Comparison of ENCODE assay signal across 1 mouse cellular context in genomic region chr3:85887239-85887827, GRCm38 (mm10).
TF ChIP-seq lines count a peak whose summit lies in the region.

Gene Glt28d2, minus strand, starts transcription at chr3:85887516.
Gene Gm37240, minus strand, starts transcription at chr3:85887518.

TF ChIP-seq in CH12.LX, 34 proteins besides CTCF, POLR2A, EP300 and RAD21:
- TF ChIP-seq ETS1 (conservative IDR thresholded peaks at IDR 0.05; ENCODE audit: low read depth, low read length) (peak; percentile 77; the same call in 1 of the 2 replicates), NRF1 (IDR thresholded peaks at IDR 0.05; ENCODE audit: low read depth, low read length) (peak; percentile 79), TCF12 (IDR thresholded peaks at IDR 0.05; ENCODE audit: low read depth, low read length) (peak; percentile 60; the same call in 1 of the 2 replicates), IRF4 (IDR thresholded peaks at IDR 0.05; ENCODE audit: low read depth, low read length) (peak; percentile 85), POLR2AphosphoS2 (IDR thresholded peaks at IDR 0.05; ENCODE audit: low read depth, low read length) (no peak), MEF2A (IDR thresholded peaks at IDR 0.05; ENCODE audit: borderline replicate concordance, low read depth, low read length) (peak; percentile 60; the same call in 1 of the 2 replicates), MXI1 (IDR thresholded peaks at IDR 0.05; ENCODE audit: low read depth, low read length) (peak; percentile 70; the same call in 1 of the 2 replicates), MAZ (IDR thresholded peaks at IDR 0.05; ENCODE audit: low read depth, low read length) (0 out of 2 replicates have a peak, but pooled peaks have one; percentile 42), SIN3A (IDR thresholded peaks at IDR 0.05; ENCODE audit: low read length) (peak; percentile 55), JUN (IDR thresholded peaks at IDR 0.05; ENCODE audit: insufficient read depth, low read depth, low read length) (no peak), MAFK (IDR thresholded peaks at IDR 0.05; ENCODE audit: insufficient replicate concordance, low read length) (0 out of 2 replicates have a peak, but pooled peaks have one; percentile 45), BHLHE40 (IDR thresholded peaks at IDR 0.05; ENCODE audit: low read depth, low read length) (peak; percentile 95), CHD1 (IDR thresholded peaks at IDR 0.05; ENCODE audit: low read depth, low read length) (no peak), TBP (conservative IDR thresholded peaks at IDR 0.05; ENCODE audit: low read depth, low read length) (no peak)
TF ChIP-seq in CH12.LX: peak in this region for 10.
